Mouse (Mus musculus) midbrain, embryonic 14.5 days (tissue): ENCODE data around the gene Tgfbr2. TPM values are rescaled to one million over a fixed set of nuclear protein-coding genes. Genes with fewer than 3 reads are reported as not detected.
"Not testable (repeated sequence)": the region's sequence is repeated elsewhere in the genome, so short reads cannot be mapped to it uniquely, and the experiment has no call there.

Experiments
- ATAC-seq: fragments of 200-750 bp; cut with Nextera tagmentation; 2 replicates; pipeline ENCODE4 v1.8.0; 2017; ENCODE audit warnings: moderate number of reproducible peaks, moderate library complexity; ENCODE audit not compliant: low FRiP score, low TSS enrichment
- DNase-seq: peaks from one replicate; pipeline ENCODE4 v3.0.0-alpha.2; 2015
- H3K27ac ChIP-seq: fragments of 300-500 bp; sonication (generic); replicated peaks from 2 replicates; pipeline ENCODE4 v1.5.1; 2014; ENCODE audit warnings: mild to moderate bottlenecking, low read depth, low read length, moderate library complexity
- H3K27me3 ChIP-seq: fragments of 300-500 bp; sonication (generic); 2 replicates; pipeline ENCODE4 v1.6.1; 2014; ENCODE audit warnings: low read length, control low read depth, mixed read lengths; ENCODE audit not compliant: control insufficient read depth, insufficient read depth
- H3K36me3 ChIP-seq: fragments of 300-500 bp; sonication (generic); 2 replicates; pipeline ENCODE4 v1.6.1; 2014; ENCODE audit warnings: low read length, control low read depth; ENCODE audit not compliant: control insufficient read depth, insufficient read depth
- H3K4me1 ChIP-seq: fragments of 300-500 bp; sonication (generic); 2 replicates; pipeline ENCODE4 v1.6.1; 2014; ENCODE audit warnings: mild to moderate bottlenecking, antibody characterized with exemption, low read length, control low read depth; ENCODE audit not compliant: control insufficient read depth, insufficient read depth
- H3K4me2 ChIP-seq: fragments of 300-500 bp; sonication (generic); 2 replicates; pipeline ENCODE4 v1.6.1; 2014; ENCODE audit warnings: mild to moderate bottlenecking, low read length, moderate library complexity
- H3K4me3 ChIP-seq: fragments of 300-500 bp; sonication (generic); replicated peaks from 2 replicates; pipeline ENCODE4 v1.5.1; 2014; ENCODE audit warnings: low read depth, low read length
- H3K9ac ChIP-seq: fragments of 300-500 bp; sonication (generic); replicated peaks from 2 replicates; pipeline ENCODE4 v1.6.1; 2014; ENCODE audit warnings: mild to moderate bottlenecking, low read length, moderate library complexity
- H3K9me3 ChIP-seq: fragments of 300-500 bp; sonication (generic); 2 replicates; pipeline ENCODE4 v1.6.1; 2016; ENCODE audit warnings: low read length, control low read depth, mixed read lengths; ENCODE audit not compliant: control insufficient read depth
- WGBS: fragments of 180-500 bp; shearing (Covaris S2); extraction: QIAGEN DNeasy Blood & Tissue Kit; methylation state at CpG from one replicate; pipeline ENCODE4 v1.1.7; 2014; 5-methylcytosine and 5-hydroxymethylcytosine counted together
- polyA plus RNA-seq: library from polyadenylated mRNA; unstranded; fragments of >200 nt; fragmentation: Nextera tagmentation; extraction: Ambion mirVana; gene quantifications from 2 replicates; pipeline ENCODE4 v1.2.1, GENCODE M21; 2014

Tgfbr2 gene
- polyA plus RNA-seq, 1 experiment from 2014 or later: 10.4 TPM

DNA sequence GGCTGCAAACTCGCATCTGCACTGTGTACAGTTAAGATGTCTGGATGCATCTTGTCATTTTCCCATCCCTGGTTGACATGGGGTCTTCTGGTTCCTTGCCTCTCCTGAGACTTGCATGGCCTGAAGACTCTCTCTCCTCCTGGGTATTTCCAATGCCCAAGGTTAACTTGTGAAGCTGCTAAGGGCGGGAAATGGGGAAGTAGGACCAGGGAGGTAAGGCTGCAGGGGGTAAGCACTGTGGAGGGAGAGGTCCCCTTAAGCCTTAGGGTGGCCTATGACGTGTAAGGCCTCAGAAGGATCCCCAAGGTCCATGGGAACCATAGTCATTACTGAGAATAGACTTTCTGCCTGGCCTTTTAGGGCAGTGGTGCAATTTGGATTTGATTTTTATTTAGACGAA is 133.8 kb downstream of the Tgfbr2 start:
- WGBS: 70% methylated on average over 4 of the region's 4 CpGs
- Histone ChIP-seq H3K4me3 (no peak overlapping the region), H3K27me3 (no peaks in the 10 kb centered on the region), H3K9ac (no peak overlapping the region), H3K27ac (no peak overlapping the region), H3K9me3 (no peaks in the 10 kb centered on the region), H3K4me2 (no peak overlapping the region), H3K4me1 (no peaks in the 10 kb centered on the region), H3K36me3 (no peaks in the 10 kb centered on the region)
- DNase-seq: no peak
- no peak for ATAC-seq

DNA sequence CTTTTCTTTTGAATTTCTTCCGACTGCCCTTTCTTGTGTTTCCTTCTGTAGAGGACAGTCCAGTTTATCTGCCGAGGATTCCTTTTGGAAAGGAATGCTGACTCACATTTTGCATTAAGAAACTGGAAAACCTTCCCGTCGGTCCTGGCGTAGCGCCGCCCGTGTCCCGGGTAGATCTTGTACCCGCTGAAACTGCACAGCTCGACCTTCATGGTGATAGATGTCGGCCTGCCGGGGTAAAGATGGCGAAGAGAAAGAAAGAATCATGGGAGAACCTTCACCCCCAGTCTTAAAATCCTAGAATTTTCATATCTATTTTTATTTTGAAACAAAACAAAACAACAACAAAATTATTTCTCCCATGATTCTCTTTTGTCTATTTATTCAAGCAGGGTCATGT is 134.3 kb downstream of the Tgfbr2 start:
- not testable (repeated sequence) for H3K27me3 ChIP-seq, H3K9me3 ChIP-seq, H3K36me3 ChIP-seq, H3K4me1 ChIP-seq, H3K4me3 ChIP-seq, DNase-seq, H3K9ac ChIP-seq, ATAC-seq, H3K4me2 ChIP-seq, H3K27ac ChIP-seq
- WGBS: 96% methylated on average over 14 of the region's 14 CpGs

DNA sequence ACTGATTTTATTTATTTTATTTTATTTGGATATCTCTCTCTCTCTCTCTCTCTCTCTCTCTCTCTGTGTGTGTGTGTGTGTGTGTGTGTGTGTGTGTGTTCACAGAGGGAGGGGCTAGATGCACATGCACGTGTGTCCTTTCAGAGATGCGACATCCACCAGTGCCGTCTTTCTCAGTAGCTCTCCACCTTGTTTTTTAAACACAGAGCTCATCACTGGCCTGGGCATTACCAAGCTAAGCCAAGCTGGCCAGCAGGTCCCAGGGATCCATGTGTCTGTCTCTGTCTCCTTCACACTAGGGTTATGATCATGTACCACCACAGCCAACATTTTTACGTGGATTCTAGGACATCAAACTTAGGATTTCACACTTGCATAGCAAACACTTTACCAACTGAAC is 135.2 kb downstream of the Tgfbr2 start:
- Histone ChIP-seq H3K9ac (no peak overlapping the region), H3K9me3 (no peaks in the 10 kb centered on the region), H3K4me2 (no peak overlapping the region), H3K4me1 (no peaks in the 10 kb centered on the region), H3K4me3 (no peak overlapping the region), H3K27me3 (no peaks in the 10 kb centered on the region), H3K36me3 (no peaks in the 10 kb centered on the region), H3K27ac (no peak overlapping the region)
- WGBS: 84% methylated on average over 4 of the region's 4 CpGs
- no peak for ATAC-seq
- no peak for DNase-seq

DNA sequence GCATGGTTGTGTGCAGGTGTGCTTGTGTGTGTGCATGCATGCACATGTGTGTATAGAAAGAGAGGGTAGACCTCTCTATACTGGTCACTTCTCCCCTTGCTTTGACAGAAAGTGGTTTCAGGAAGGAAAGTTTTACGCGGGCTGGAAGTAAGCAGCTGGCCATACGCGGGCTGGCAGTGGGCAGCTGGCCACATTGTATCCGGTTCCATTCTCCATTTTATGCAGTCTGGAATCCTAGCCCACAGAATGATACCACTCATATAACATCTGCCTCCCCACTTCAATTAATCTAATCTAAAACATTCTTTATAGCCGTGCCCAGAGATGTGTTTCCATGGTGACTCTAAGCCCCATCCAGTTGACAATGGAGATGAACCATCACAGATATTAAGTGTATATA is 136.9 kb downstream of the Tgfbr2 start:
- Histone ChIP-seq H3K27me3 (no peaks in the 10 kb centered on the region), H3K4me3 (no peak overlapping the region), H3K27ac (no peak overlapping the region), H3K4me1 (no peaks in the 10 kb centered on the region), H3K36me3 (no peaks in the 10 kb centered on the region), H3K9ac (no peak overlapping the region), H3K4me2 (no peak overlapping the region), H3K9me3 (no peaks in the 10 kb centered on the region)
- 74% methylated on average over 6 of the region's 6 CpGs for WGBS
- no peak for ATAC-seq
- DNase-seq: no peak
